Mouse (Mus musculus) lung, postnatal 10 days (tissue): ENCODE data around the gene Nubpl.

Experiments used
- DNase-seq: peaks from one replicate; pipeline ENCODE4 v3.0.0; 2021

The Nubpl gene

DNA sequence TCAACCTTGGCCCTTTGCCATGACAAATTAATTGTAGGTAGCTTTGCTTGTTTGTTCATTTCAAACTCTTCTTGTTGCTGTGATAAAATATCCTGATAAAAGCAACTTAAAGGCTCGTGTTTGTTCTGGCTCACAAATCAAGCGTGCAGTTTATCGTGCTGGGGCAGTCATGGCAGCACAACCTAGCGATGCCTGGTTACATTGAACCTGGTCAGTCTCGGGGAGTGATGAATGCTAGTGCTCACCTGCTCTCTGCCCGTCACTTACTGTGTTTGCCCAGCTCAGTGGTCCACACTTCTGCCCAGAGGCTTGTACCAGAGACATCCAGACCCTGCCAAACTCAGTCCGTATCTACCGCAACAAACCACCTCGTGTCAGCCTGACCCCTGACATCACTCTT, 149.9 kb downstream of the Nubpl start:
- no peak for DNase-seq

DNA sequence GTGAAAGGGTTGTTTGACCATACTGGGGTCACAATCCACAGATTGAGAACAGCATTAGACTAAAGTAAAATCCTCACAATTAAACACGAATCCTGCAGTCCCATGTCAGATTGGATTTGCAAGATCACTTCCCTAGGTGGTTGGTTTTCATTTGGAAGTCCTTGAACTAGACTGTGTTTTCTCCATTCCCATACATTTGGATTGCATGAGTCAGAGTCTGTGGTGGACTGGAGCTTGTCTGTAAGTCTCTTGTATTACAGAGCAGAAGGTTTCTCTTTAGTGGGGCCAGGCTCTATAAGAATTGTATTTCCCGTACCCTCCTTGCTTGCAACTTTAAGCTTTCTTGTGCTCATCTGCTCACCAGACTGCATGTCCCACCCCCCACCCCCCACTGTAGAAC, 151.0 kb downstream of the Nubpl start:
- DNase-seq: no peak

GRCm38 (mm10) chr12:52254089-52254488, 156.6 kb downstream of the Nubpl start:
- DNase-seq: no peak

DNA sequence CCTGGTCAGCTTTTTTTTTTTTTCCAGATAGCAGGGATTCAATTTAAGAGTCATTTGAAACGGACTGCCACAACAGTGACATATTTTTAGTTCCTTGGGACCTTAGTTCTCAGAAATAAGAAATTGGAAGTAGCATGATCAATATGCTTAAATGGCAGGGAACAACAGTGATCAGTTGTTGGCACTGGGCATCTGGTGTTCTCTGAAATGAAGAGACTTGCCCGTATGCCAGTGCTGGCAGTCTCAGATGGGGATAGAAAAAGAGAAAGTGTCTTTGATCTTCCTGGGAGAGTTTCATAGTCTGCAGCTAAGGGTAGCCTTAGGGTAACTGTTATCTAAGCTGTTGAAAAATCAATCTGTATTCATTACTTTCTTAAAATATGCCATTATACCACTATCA, 170.6 kb downstream of the Nubpl start:
- DNase-seq: no peak

GRCm38 (mm10) chr12:52272828-52273227, 175.3 kb downstream of the Nubpl start:
- no peak for DNase-seq

GRCm38 (mm10) chr12:52276320-52276719, 178.8 kb downstream of the Nubpl start:
- DNase-seq: no peak

DNA sequence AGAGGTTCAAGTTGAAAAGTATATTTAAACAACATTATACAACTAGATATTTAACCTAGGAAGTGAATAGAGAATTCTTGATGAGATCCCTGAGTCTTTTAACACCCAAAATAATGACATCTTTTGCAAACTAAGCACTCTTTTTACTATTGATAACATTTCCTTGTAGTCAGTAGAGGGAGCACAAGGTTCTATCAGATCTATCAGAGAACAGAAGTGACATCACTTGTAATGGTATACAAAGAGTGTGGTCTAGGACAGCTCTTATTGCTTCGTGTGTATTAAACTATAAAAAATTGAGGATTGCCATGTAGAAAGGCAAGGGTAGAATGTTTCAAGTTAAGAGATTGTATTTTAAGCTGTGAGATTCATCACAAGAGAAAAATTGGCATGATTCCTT, 183.7 kb downstream of the Nubpl start:
- no peak for DNase-seq

- DNase-seq: no peak
Measured at GRCm38 (mm10) chr12:52284471-52284870, 186.9 kb downstream of the Nubpl start.

DNA sequence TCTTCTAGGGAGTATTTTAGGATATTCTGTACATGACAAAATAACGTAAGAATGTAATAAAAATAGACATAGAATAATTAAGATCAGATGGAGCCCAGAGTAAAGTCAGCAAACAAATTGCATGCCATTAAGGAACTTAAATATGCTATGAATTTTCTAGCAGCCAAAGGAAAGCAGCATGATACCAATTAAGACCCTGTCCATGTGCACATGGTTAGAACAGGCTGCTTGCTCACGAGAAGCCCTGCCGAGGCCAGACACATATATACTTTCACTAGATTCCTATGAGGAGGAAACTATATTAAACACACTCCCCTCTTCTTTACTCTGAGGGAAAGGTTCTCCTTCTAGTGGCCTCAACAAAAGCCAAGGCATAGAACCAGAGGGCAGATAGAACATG, 189.3 kb downstream of the Nubpl start:
- no peak for DNase-seq

DNA sequence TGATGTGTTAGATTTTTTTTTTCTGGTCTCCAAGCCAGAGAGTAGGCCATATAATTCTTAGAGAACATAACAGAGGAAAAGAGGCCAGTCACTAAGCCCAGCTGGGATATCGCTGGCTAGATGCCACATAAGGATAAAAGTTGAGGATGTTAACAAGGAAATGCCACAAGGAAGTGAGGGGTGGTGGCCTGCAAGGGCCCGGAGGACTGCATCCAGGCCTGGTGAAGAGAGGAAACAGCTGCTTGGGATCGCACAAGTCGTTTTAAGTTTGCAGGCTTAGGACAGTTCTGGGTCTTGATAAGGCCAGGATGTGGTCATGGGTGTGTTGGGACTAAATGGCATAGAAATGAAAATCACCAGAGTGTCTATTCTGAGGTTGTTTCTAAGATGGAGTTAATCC, 191.0 kb downstream of the Nubpl start:
- peak; percentile 88 for DNase-seq

GRCm38 (mm10) chr12:52288941-52289567, 191.5 kb downstream of the Nubpl start:
- no peak for DNase-seq

DNA sequence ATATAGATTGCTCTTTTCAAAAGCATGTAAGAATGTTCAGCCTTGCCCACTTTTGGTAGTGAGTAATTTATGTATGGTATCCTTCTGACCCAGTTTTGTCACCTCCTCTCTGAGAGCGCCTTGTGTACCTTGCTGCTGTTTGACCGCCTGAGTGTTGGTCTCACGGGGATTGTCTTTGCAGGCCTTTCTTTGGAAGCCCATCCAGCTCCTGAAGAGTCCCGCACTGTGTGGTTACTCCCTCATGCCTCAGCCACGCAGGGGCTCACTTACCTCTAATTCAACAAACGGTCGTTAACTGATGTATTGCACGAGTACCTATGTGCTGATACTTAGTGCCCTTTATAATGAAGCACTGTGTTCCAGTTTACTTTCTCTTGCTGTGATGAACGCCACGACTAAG, 192.1 kb downstream of the Nubpl start:
- no peak for DNase-seq

DNA sequence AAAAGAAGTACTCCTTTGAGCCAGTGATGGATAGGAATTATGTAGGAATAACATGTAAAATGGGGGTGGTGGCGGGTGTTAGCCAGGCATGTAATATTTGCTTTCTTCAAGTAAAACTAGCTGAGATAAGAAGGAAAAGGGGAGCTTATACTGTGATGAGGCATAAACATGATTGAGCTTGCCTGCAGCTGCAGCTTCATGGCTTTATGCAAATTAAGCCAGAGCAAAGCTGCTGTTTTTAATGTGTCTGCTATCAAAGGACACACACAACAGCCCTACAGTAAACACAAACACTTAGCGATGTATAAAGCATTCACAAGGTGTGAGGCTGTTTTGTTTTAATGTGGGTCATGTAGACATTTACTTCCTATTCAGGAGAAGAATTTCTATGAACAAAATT, 196.4 kb downstream of the Nubpl start:
- no peak for DNase-seq

DNA sequence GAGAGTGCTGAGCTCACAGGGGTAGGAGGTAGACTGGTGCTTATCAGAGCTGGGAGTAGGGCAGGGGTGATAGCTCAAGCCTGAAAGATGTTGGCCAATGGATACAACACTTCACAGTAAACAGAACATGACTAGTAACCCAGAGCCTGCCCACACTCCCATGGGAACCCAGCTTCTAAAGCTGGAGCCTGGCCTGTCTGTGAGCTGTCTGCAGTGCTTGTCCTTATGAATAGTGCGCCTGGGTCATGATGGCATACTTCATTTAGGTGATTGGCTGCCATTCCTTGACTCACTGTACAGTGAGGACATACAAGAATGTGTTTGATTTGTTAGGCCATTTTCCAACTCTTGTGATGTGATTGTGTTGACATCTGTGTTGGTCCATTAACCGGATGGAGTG, 200.5 kb downstream of the Nubpl start:
- no peak for DNase-seq

DNA sequence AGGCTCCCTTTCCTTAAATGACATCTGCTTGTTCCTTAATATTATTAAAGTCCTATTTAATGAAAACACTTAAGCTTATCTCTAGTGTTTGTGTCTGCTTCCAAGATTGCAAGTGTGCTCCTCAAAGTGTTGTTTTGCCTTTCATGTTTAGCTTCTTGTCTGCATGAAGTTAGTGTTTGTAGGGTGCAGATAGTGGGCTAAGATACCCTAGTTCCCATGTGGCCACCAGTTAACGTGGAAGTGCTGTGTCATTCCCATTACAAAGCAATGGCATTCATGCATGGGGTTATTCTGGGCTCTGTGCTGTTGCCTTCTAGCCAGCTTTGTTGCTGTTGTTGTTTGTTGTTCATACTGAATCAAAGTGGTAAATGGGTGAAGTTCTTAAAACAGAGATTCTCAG, 201.1 kb downstream of the Nubpl start:
- DNase-seq: no peak

DNA sequence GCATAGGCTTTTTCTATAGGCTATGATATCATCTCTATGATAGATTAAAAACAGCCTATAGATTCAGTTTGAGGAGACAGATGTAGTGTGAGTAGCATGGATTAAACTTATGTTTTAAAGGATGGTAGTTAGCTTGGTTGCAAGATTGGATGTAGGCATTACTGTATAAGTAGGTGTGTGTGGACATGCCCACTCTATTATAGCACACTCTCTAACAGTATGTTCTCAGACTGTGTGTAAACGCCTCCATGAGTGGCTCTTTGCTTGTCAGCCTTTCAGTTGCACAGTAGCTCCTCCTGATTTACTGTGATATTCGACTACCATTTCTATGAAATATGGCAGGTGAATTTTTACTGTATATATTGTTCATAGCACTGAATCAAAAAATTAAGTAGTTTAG, 205.4 kb downstream of the Nubpl start:
- DNase-seq: no peak

DNA sequence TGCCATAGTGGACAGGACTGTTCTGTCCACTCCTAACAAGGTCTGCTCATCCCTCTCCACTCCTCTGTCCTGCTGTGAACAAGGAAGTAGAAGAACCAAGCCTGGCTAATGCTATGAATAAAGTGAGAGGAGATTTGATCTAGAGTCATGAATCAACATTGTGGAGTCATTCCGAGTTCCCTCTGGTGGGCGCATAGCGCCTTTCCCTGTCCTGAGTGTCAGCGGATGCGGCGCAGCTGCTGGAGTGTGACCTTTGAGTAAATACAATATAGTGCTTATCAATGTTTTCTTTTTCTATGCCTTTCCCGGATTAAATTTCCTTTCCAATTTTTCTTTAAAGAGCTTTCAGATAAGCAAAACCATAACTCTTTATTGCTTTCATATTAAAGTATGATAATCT, 208.8 kb downstream of the Nubpl start:
- DNase-seq: peak; percentile 74

DNA sequence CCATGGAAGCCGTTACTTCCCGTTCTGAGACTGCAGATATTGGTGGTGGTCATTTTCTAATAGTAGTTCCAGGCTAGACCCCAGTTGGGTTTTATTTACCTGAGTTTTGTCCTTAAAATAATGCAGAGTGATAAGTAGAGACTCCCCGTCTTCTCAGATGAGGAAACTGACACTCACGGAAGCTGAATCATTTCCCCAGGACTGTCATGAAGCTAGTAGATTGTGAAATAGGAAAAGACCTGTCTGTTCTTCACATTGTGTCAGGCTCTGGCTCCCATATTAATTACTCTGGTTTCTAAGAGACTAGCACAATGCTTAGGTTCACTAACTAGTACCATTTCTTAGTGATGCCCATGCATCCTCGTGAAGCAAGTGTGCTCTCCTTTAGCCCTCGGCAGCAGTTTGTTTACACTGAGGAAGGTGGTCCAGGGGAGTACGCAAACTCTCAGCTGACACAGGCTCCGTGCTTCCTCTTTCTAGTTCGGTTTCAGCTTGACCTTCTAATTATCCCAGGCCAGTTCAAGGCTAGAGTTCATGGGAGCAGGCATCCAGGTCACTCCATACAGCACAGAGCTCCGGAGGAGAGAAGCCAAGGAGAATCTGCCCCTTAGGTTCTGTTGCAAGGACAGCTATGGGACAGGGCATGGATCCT, 209.9 kb downstream of the Nubpl start:
- DNase-seq: no peak

DNA sequence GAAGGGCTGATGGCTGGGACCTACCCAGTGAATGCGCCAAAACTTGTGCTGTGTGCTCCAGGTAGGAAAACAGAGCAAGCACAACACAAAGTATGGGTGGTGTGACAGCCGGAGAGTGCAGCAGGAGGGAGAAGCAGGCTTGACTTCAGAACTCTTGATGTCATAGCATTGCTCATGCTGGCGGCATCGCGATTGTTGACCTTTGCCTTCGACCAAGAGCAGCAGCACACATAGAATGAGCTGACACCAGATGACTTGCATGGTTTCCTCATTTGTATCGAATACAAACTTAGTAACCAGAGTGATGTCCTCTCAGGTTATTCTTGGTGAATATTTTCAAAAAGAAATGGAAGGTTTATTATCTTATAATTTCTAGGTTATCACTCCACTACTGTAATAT, 211.1 kb downstream of the Nubpl start:
- DNase-seq: no peak

GRCm38 (mm10) chr12:52314818-52315217, 217.3 kb downstream of the Nubpl start:
- DNase-seq: no peak

- DNase-seq: no peak
Measured at GRCm38 (mm10) chr12:52317635-52318034, 220.1 kb downstream of the Nubpl start.

GRCm38 (mm10) chr12:52318426-52318825, 220.9 kb downstream of the Nubpl start:
- DNase-seq: no peak

DNA sequence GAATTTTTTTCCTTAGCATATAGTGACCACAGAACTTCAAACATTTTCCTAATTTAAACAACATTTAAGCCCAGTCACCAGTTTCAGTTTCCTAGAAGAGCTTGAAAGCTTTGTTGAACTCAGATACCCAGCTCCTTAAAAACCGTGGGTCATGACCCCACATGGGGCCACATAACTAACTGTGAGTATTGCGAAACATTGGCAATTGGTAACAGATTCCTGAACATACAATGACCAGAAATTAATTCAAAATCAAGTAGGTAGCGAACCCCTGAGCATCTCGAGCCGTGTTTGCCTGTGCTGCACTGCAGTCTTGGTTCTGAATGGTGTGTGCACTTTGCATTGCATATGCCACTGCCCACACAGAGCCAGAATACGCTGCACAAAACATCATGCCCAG, 221.6 kb downstream of the Nubpl start:
- no peak for DNase-seq

DNA sequence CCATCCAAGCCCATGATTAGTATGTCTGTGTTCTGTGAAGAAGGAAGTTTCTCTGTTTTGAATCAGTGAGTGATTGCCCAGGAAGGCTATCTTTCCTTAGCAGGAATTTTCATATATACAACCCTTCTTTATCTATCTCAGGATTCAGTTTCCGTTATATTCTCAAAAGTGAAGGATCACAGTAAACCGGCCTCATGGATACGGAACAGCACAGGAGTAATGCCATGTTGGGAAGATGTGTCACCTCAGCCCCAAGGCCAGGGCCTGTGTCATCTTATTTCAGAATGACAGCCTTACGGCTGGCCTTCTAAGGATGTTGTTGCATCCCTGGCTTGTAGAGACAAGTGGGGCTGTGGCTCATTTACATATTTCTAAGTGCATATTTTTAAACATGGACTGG, 231.0 kb downstream of the Nubpl start:
- peak; percentile 5 for DNase-seq

DNA sequence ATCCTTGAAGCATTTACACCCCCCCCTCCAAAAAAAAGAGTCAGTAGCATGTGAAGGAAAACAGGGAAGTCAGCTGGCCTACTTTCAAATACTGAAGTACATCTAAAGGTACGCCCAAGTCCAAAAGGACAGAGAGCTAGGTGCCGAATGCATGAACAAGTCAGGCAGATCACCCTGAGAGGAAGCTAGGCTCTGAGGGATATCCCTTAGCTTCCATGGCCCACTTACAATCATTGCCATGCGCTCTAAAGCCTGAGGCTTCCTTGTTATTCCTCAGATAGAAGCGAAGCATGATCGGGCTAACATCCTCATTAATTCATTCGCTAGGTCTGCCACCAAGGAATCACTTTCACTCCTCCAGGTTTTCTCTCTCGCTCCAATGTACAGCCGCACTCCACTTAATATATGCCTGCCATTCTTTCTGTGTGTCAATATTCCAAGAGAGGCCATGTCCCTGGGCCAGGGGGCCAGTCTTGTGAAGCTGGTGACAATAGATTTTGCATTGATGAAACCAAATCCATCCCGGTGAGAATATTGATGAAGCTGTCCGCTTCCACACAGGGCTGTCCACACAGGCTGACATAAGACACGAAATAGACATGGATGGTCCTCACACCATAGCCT, 237.7 kb downstream of the Nubpl start:
- no peak for DNase-seq
